Mouse (Mus musculus) liver, embryonic 15.5 days (tissue): Measurements from ENCODE around the gene Pard6b. TPM values are rescaled to one million over a fixed set of nuclear protein-coding genes. Genes with fewer than 3 reads are reported as not detected.
"Not testable (repeated sequence)": the region's sequence is repeated elsewhere in the genome, so short reads cannot be mapped to it uniquely, and the experiment has no call there.

Experiments
- ATAC-seq: fragments of 200-750 bp; cut with Nextera tagmentation; 2 replicates; pipeline ENCODE4 v1.8.0; 2017; ENCODE audit warnings: moderate number of reproducible peaks, mild to moderate bottlenecking, moderate library complexity; ENCODE audit not compliant: insufficient read depth
- H3K27ac ChIP-seq: fragments of 300-500 bp; sonication (generic); replicated peaks from 2 replicates; pipeline ENCODE4 v1.5.1; 2015; ENCODE audit warnings: mild to moderate bottlenecking, inconsistent platforms
- H3K27me3 ChIP-seq: fragments of 300-500 bp; sonication (generic); 2 replicates; pipeline ENCODE4 v1.6.1; 2015; ENCODE audit warnings: mild to moderate bottlenecking, inconsistent platforms
- H3K36me3 ChIP-seq: fragments of 300-500 bp; sonication (generic); replicated peaks from 2 replicates; pipeline ENCODE4 v1.6.1; 2015; ENCODE audit warnings: moderate library complexity, mild to moderate bottlenecking, inconsistent platforms
- H3K4me1 ChIP-seq: fragments of 300-500 bp; sonication (generic); replicated peaks from 2 replicates; pipeline ENCODE4 v1.6.1; 2015; ENCODE audit warnings: inconsistent platforms
- H3K4me2 ChIP-seq: fragments of 300-500 bp; sonication (generic); 2 replicates; pipeline ENCODE4 v1.6.1; 2015; ENCODE audit warnings: moderate library complexity, mild to moderate bottlenecking, inconsistent platforms
- H3K4me3 ChIP-seq: fragments of 300-500 bp; sonication (generic); replicated peaks from 2 replicates; pipeline ENCODE4 v1.5.1; 2015; ENCODE audit warnings: mild to moderate bottlenecking, inconsistent platforms
- H3K9ac ChIP-seq: fragments of 300-500 bp; sonication (generic); 2 replicates; pipeline ENCODE4 v1.6.1; 2015; ENCODE audit warnings: moderate library complexity, mild to moderate bottlenecking, inconsistent platforms
- H3K9me3 ChIP-seq: fragments of 300-500 bp; sonication (generic); replicated peaks from 2 replicates; pipeline ENCODE4 v1.6.1; 2016; ENCODE audit warnings: inconsistent platforms
- WGBS: fragments of 180-500 bp; shearing (Covaris S2); methylation state at CpG from one replicate; pipeline ENCODE4 v1.1.7; 2015; ENCODE audit warnings: mixed read lengths; ENCODE audit not compliant: insufficient replicate concordance; 5-methylcytosine and 5-hydroxymethylcytosine counted together
- polyA plus RNA-seq: library from polyadenylated mRNA; unstranded; fragments of >200 nt; fragmentation: Nextera tagmentation; extraction: Ambion mirVana; gene quantifications from 2 replicates; pipeline ENCODE4 v1.2.1, GENCODE M21; 2015

The Pard6b gene
- polyA plus RNA-seq, 1 experiment from 2014 or later: 2.6 TPM

GRCm38 (mm10) chr2:168101805-168102204 is 21.0 kb downstream of the Pard6b start:
- H3K36me3 ChIP-seq: no peaks in the 10 kb centered on the region
- H3K4me2 ChIP-seq: no peak overlapping the region
- no peaks in the 10 kb centered on the region for H3K9me3 ChIP-seq
- H3K4me1 ChIP-seq: peaks cover 2% of the 10 kb centered on the region; the same call in 1 of the 2 replicates
- H3K27ac ChIP-seq: no peak overlapping the region
- H3K4me3 ChIP-seq: no peak overlapping the region
- no peak overlapping the region for H3K9ac ChIP-seq
- WGBS: 62% methylated on average over 5 of the region's 5 CpGs
- no peaks in the 10 kb centered on the region for H3K27me3 ChIP-seq
- ATAC-seq: no peak

GRCm38 (mm10) chr2:168103341-168103740 is 22.5 kb downstream of the Pard6b start:
- Histone ChIP-seq H3K9ac (no peak overlapping the region), H3K27ac (peak overlapping the region; percentile 77; the same call in 1 of the 2 replicates), H3K27me3 (no peaks in the 10 kb centered on the region), H3K36me3 (no peaks in the 10 kb centered on the region), H3K9me3 (no peaks in the 10 kb centered on the region), H3K4me2 (no peak overlapping the region), H3K4me3 (no peak overlapping the region), H3K4me1 (0 out of 2 replicates have a peak, but pooled peaks cover 3% of the 10 kb centered on the region)
- WGBS: 74% methylated on average over 10 of the region's 10 CpGs
- ATAC-seq: no peak

GRCm38 (mm10) chr2:168104375-168105144 is 23.8 kb downstream of the Pard6b start:
- H3K9me3 ChIP-seq: no peaks in the 10 kb centered on the region
- H3K4me2 ChIP-seq: peak overlapping the region; percentile 33; the same call in 1 of the 2 replicates
- no peaks in the 10 kb centered on the region for H3K36me3 ChIP-seq
- peak; percentile 83 for ATAC-seq
- 66% methylated on average over 22 of the region's 22 CpGs for WGBS
- H3K27me3 ChIP-seq: no peaks in the 10 kb centered on the region
- 0 out of 2 replicates have a peak, but pooled peaks cover 3% of the 10 kb centered on the region for H3K4me1 ChIP-seq
- peak overlapping the region; percentile 77 for H3K27ac ChIP-seq
- no peak overlapping the region; the same call in 1 of the 2 replicates for H3K9ac ChIP-seq
- H3K4me3 ChIP-seq: no peak overlapping the region

GRCm38 (mm10) chr2:168105271-168105670 is 24.5 kb downstream of the Pard6b start:
- 0 out of 2 replicates have a peak, but pooled peaks cover 3% of the 10 kb centered on the region for H3K4me1 ChIP-seq
- H3K4me2 ChIP-seq: 0 out of 2 replicates have a peak overlapping the region, but pooled peaks have one; percentile 33
- no peak overlapping the region for H3K9ac ChIP-seq
- no peaks in the 10 kb centered on the region for H3K27me3 ChIP-seq
- no peaks in the 10 kb centered on the region for H3K36me3 ChIP-seq
- 53% methylated on average over 8 of the region's 8 CpGs for WGBS
- H3K9me3 ChIP-seq: no peaks in the 10 kb centered on the region
- peak overlapping the region; percentile 76; the same call in 1 of the 2 replicates for H3K27ac ChIP-seq
- ATAC-seq: peak; percentile 64
- H3K4me3 ChIP-seq: no peak overlapping the region

GRCm38 (mm10) chr2:168106701-168107178 is 25.9 kb downstream of the Pard6b start:
- no peak for ATAC-seq
- Histone ChIP-seq H3K9me3 (no peaks in the 10 kb centered on the region), H3K4me1 (0 out of 2 replicates have a peak, but pooled peaks cover 3% of the 10 kb centered on the region), H3K27me3 (no peaks in the 10 kb centered on the region), H3K9ac (no peak overlapping the region), H3K4me2 (no peak overlapping the region), H3K36me3 (no peaks in the 10 kb centered on the region), H3K27ac (no peak overlapping the region), H3K4me3 (no peak overlapping the region)
- 67% methylated on average over 20 of the region's 20 CpGs for WGBS

- Histone ChIP-seq H3K27ac (no peak overlapping the region), H3K4me2 (no peak overlapping the region)
- ATAC-seq: no peak
These were observed 26.6 kb downstream of the Pard6b start for GRCm38 (mm10) chr2:168107356-168107755.

GRCm38 (mm10) chr2:168107901-168108300 is 27.1 kb downstream of the Pard6b start:
- not testable (repeated sequence) for H3K4me2 ChIP-seq, H3K36me3 ChIP-seq, H3K9me3 ChIP-seq, H3K27ac ChIP-seq, H3K9ac ChIP-seq, H3K4me1 ChIP-seq, H3K4me3 ChIP-seq, H3K27me3 ChIP-seq, ATAC-seq
- 82% methylated on average over 6 of the region's 6 CpGs for WGBS

More at GRCm38 (mm10) chr2:168107356-168107755, 26.6 kb downstream of the Pard6b start:
- Histone ChIP-seq H3K27me3 (no peaks in the 10 kb centered on the region), H3K4me3 (no peak overlapping the region), H3K4me1 (0 out of 2 replicates have a peak, but pooled peaks cover 3% of the 10 kb centered on the region), H3K9ac (no peak overlapping the region), H3K9me3 (no peaks in the 10 kb centered on the region), H3K36me3 (no peaks in the 10 kb centered on the region)
- 80% methylated on average over 15 of the region's 15 CpGs for WGBS

- H3K36me3 ChIP-seq: no peaks in the 10 kb centered on the region
- ATAC-seq: peak; percentile 27; the same call in 1 of the 2 replicates
These were observed 31.1 kb downstream of the Pard6b start for GRCm38 (mm10) chr2:168111902-168112301.

GRCm38 (mm10) chr2:168113263-168113662 is 32.5 kb downstream of the Pard6b start:
- no peaks in the 10 kb centered on the region for H3K9me3 ChIP-seq
- peaks cover 24% of the 10 kb centered on the region for H3K4me1 ChIP-seq
- no peak overlapping the region for H3K9ac ChIP-seq
- ATAC-seq: no peak
- H3K27me3 ChIP-seq: peaks cover 10% of the 10 kb centered on the region; the same call in 1 of the 2 replicates
- no peak overlapping the region for H3K27ac ChIP-seq
- no peak overlapping the region for H3K4me3 ChIP-seq
- H3K36me3 ChIP-seq: no peaks in the 10 kb centered on the region
- H3K4me2 ChIP-seq: no peak overlapping the region
- WGBS: 72% methylated on average over 9 of the region's 9 CpGs

More at GRCm38 (mm10) chr2:168111902-168112301, 31.1 kb downstream of the Pard6b start:
- no peak overlapping the region for H3K9ac ChIP-seq
- H3K4me1 ChIP-seq: peaks cover 15% of the 10 kb centered on the region
- no peak overlapping the region for H3K4me2 ChIP-seq
- no peak overlapping the region for H3K4me3 ChIP-seq
- no peaks in the 10 kb centered on the region for H3K27me3 ChIP-seq
- 7% methylated on average over 7 of the region's 7 CpGs for WGBS
- no peaks in the 10 kb centered on the region for H3K9me3 ChIP-seq
- no peak overlapping the region for H3K27ac ChIP-seq

- Histone ChIP-seq H3K9me3 (no peaks in the 10 kb centered on the region), H3K27ac (no peak overlapping the region), H3K4me1 (peaks cover 24% of the 10 kb centered on the region), H3K4me3 (no peak overlapping the region), H3K4me2 (no peak overlapping the region), H3K27me3 (peaks cover 10% of the 10 kb centered on the region; the same call in 1 of the 2 replicates), H3K36me3 (no peaks in the 10 kb centered on the region), H3K9ac (no peak overlapping the region)
- WGBS: 34% methylated on average over 5 of the region's 5 CpGs
- ATAC-seq: no peak
These were observed 32.9 kb downstream of the Pard6b start for GRCm38 (mm10) chr2:168113692-168114091.

- no peak overlapping the region for H3K4me2 ChIP-seq
These were observed 34.0 kb downstream of the Pard6b start for GRCm38 (mm10) chr2:168114699-168115350.

More at GRCm38 (mm10) chr2:168114699-168115350, 34.0 kb downstream of the Pard6b start:
- Histone ChIP-seq H3K27ac (no peak overlapping the region), H3K27me3 (peaks cover 15% of the 10 kb centered on the region; the same call in 1 of the 2 replicates), H3K9ac (no peak overlapping the region), H3K4me3 (no peak overlapping the region), H3K4me1 (peaks cover 24% of the 10 kb centered on the region), H3K9me3 (no peaks in the 10 kb centered on the region), H3K36me3 (no peaks in the 10 kb centered on the region)
- 0 out of 2 replicates have a peak, but pooled peaks have one; percentile 30 for ATAC-seq
- 30% methylated on average over 17 of the region's 17 CpGs for WGBS
